Mouse (Mus musculus) heart, embryonic 12.5 days (tissue): ENCODE data around the gene Cpsf3. TPM values are rescaled to one million over a fixed set of nuclear protein-coding genes. Genes with fewer than 3 reads are reported as not detected.

Experiments used
- ATAC-seq: fragments of 200-750 bp; cut with Nextera tagmentation; 2 replicates; pipeline ENCODE4 v1.8.0; 2017; ENCODE audit warnings: moderate TSS enrichment, moderate library complexity; ENCODE audit not compliant: insufficient number of reproducible peaks, low FRiP score
- H3K27ac ChIP-seq: fragments of 300-500 bp; sonication (generic); 2 replicates; pipeline ENCODE4 v1.5.1; 2016; ENCODE audit warnings: mild to moderate bottlenecking, moderate library complexity; ENCODE audit not compliant: poor library complexity, severe bottlenecking
- H3K27me3 ChIP-seq: fragments of 300-500 bp; sonication (generic); replicated peaks from 2 replicates; pipeline ENCODE4 v1.6.1; 2016; ENCODE audit warnings: mild to moderate bottlenecking, moderate library complexity
- H3K36me3 ChIP-seq: fragments of 300-500 bp; sonication (generic); 2 replicates; pipeline ENCODE4 v1.6.1; 2016; ENCODE audit warnings: mild to moderate bottlenecking, moderate library complexity
- H3K4me1 ChIP-seq: fragments of 300-500 bp; sonication (generic); replicated peaks from 2 replicates; pipeline ENCODE4 v1.6.1; 2016; ENCODE audit warnings: mild to moderate bottlenecking
- H3K4me2 ChIP-seq: fragments of 300-500 bp; sonication (generic); 2 replicates; pipeline ENCODE4 v1.6.1; 2016; ENCODE audit warnings: mild to moderate bottlenecking, moderate library complexity
- H3K4me3 ChIP-seq: fragments of 300-500 bp; sonication (generic); 2 replicates; pipeline ENCODE4 v1.5.1; 2016; ENCODE audit warnings: mild to moderate bottlenecking
- H3K9ac ChIP-seq: fragments of 300-500 bp; sonication (generic); 2 replicates; pipeline ENCODE4 v1.6.1; 2016; ENCODE audit warnings: mild to moderate bottlenecking, moderate library complexity
- H3K9me3 ChIP-seq: fragments of 300-500 bp; sonication (generic); replicated peaks from 2 replicates; pipeline ENCODE4 v1.6.1; 2016; ENCODE audit warnings: mild to moderate bottlenecking, moderate library complexity
- WGBS: fragments of 180-500 bp; shearing (Covaris S2); methylation state at CpG from one replicate; pipeline ENCODE4 v1.1.7; 2016; 5-methylcytosine and 5-hydroxymethylcytosine counted together
- polyA plus RNA-seq: library from polyadenylated mRNA; unstranded; fragments of >200 nt; fragmentation: Nextera tagmentation; extraction: Ambion mirVana; gene quantifications from 2 replicates; pipeline ENCODE4 v1.2.1, GENCODE M21; 2016

Gene Cpsf3
- polyA plus RNA-seq, 1 experiment from 2014 or later = 74.3 TPM

DNA sequence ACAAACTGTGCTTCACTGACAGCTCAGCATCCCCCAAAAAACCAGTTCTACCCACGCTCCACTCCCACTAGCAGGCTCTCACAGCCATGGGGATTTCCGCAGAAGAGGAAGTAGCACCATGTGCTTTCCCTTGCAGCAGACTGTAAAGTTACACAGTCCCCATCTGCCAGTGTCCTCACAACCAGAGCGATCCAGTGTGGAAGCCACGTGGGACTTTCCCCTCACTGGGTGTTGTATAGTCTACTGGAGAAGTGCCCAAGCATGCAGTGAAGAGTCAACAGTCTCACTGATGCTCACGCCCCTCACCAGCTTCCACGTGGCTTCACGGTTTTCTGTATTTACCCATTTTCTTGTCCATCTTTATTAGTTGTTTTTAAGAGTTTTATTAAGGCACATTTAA is 50.7 kb downstream of the Cpsf3 start:
- Histone ChIP-seq H3K9me3 (no peaks in the 10 kb centered on the region), H3K4me3 (no peak overlapping the region), H3K9ac (no peak overlapping the region), H3K4me2 (no peak overlapping the region), H3K27ac (no peak overlapping the region), H3K27me3 (no peaks in the 10 kb centered on the region), H3K36me3 (peaks cover 79% of the 10 kb centered on the region), H3K4me1 (0 out of 2 replicates have a peak, but pooled peaks cover 3% of the 10 kb centered on the region)
- WGBS = 93% methylated on average over 7 of the region's 7 CpGs
- no peak for ATAC-seq

DNA sequence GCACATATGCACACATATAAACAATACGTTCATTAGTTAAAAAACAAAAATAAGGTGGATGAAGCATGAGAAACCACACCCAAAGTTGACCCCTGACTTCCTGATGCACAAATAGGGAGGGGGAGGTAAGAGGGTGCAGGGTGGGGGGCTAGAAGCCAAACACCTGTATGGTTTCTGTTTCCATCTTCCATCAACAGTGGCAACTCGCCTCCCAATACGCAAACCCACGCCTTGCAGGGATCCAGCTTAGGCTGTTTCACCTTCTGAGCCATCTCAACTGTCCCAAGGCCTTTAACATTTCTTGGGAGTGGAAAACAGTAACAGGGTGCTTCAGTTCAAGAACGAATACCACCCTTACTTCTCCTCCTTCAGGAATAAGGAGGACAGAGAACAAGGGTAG is 52.0 kb downstream of the Cpsf3 start:
- H3K9me3 ChIP-seq = no peaks in the 10 kb centered on the region
- no peak overlapping the region for H3K4me3 ChIP-seq
- H3K36me3 ChIP-seq = peaks cover 76% of the 10 kb centered on the region
- no peak overlapping the region for H3K4me2 ChIP-seq
- H3K27ac ChIP-seq = no peak overlapping the region
- no peaks in the 10 kb centered on the region for H3K4me1 ChIP-seq
- H3K27me3 ChIP-seq = no peaks in the 10 kb centered on the region
- WGBS = 91% methylated on average over 5 of the region's 5 CpGs
- no peak for ATAC-seq
- no peak overlapping the region for H3K9ac ChIP-seq

DNA sequence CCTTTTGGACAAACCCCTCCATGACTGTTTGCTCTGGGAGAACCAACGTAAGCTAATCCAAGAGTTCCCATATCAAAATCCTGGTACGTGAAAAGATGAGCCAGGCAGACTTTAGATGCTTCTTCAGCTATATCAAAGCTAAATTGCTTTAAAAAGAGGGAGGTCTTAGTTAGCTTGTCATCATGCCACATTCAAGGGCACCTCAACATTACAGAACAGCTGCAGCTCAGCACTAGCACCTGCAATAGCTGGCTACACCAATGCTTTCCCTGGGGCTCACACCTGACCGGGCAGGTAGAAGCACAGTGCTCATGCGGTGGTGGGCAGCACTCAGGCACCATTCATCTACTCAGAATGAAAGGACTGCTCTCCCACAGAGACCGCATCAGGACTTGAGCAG is 55.5 kb downstream of the Cpsf3 start:
- H3K9ac ChIP-seq = no peak overlapping the region
- H3K27ac ChIP-seq = no peak overlapping the region
- no peaks in the 10 kb centered on the region for H3K9me3 ChIP-seq
- no peak for ATAC-seq
- H3K4me3 ChIP-seq = no peak overlapping the region
- H3K36me3 ChIP-seq = peaks cover 64% of the 10 kb centered on the region
- WGBS = 95% methylated on average over 5 of the region's 5 CpGs
- H3K4me1 ChIP-seq = no peaks in the 10 kb centered on the region
- no peak overlapping the region for H3K4me2 ChIP-seq
- no peaks in the 10 kb centered on the region for H3K27me3 ChIP-seq

DNA sequence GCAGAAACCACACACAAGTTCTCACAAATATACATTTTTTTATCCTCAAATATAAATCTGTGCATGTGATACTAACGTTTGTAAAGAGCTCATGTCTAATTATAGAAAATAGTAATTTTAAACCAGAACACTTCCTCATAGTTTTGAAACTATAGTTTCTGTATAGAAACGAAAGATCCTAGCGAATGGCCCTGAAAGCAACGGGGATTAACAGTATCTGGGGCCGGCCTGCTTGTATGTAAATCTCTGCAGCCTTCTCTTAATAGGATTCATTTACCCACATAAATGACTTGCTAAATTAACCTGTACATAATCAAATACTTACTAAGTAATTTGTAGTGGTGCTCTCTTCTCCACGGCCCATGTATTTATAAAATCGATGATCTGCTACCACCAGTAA is 61.8 kb downstream of the Cpsf3 start:
- Histone ChIP-seq H3K36me3 (peaks cover 52% of the 10 kb centered on the region), H3K9ac (no peak overlapping the region), H3K4me3 (no peak overlapping the region), H3K27ac (no peak overlapping the region), H3K9me3 (0 out of 2 replicates have a peak, but pooled peaks cover 3% of the 10 kb centered on the region), H3K4me1 (no peaks in the 10 kb centered on the region), H3K27me3 (no peaks in the 10 kb centered on the region), H3K4me2 (no peak overlapping the region)
- no peak for ATAC-seq
- WGBS = 89% methylated on average over 7 of the region's 7 CpGs

DNA sequence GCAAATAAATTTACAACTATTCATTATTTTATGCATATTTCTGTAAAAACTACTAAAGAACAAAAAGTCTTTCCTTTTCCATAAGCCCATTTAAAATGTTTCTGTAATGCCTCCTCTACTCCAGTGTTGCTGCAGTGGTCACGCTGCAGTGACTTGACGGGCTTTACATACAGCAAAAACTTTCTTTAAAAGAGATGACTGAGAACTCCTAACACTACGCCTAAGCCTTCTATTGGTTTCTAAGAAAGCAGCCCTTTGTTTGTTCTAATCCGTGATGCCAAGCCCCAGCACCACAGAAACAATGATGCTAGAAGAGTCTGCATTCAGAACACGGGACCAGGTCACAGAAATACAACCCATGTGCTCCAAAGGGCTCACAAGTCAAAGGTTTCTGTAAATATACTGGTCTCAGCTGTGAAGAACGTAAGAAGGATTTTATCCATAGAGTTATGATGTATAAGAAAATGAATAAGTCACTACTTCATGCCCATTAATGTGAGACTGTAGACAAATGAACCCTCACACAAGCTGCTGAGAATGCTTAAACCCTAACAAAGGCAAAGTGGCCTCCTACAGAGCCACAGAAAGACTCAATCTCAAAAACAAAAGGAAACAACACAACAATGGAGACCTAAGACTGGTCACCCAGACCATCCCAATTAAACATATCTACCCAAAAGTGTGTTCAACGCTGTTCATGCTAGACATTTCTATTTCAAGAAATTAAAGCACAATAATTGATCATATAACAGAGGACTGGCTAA is 65.1 kb downstream of the Cpsf3 start:
- Histone ChIP-seq H3K27ac (no peak overlapping the region), H3K27me3 (no peaks in the 10 kb centered on the region), H3K9me3 (peaks cover 8% of the 10 kb centered on the region; the same call in 1 of the 2 replicates), H3K4me3 (no peak overlapping the region), H3K4me1 (no peaks in the 10 kb centered on the region), H3K36me3 (peaks cover 63% of the 10 kb centered on the region), H3K9ac (no peak overlapping the region), H3K4me2 (no peak overlapping the region)
- no peak for ATAC-seq
- WGBS = 87% methylated on average over 7 of the region's 7 CpGs

DNA sequence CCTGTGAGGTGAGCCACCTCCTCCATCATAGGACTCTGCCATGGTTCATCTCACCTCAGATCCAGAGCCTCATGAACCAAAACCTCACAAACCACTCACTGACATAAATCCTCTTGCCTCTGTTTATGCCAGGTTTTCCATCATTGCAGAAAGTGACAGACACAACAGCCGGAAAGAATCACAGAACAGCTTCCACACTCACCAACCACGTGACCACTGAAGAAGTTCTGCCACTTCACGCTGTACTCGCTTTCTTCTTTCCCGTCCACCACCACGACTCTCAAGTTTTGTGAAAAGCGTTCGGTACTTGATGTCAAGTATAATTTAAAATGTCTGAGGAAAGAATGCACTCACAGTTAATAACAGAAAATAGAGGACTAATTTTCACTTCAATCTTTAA is 68.5 kb downstream of the Cpsf3 start:
- H3K36me3 ChIP-seq = peaks cover 58% of the 10 kb centered on the region
- peaks cover 8% of the 10 kb centered on the region; the same call in 1 of the 2 replicates for H3K9me3 ChIP-seq
- WGBS = 97% methylated on average over 8 of the region's 8 CpGs
- H3K4me1 ChIP-seq = no peaks in the 10 kb centered on the region
- H3K27me3 ChIP-seq = no peaks in the 10 kb centered on the region
- H3K27ac ChIP-seq = no peak overlapping the region
- no peak overlapping the region for H3K4me3 ChIP-seq
- ATAC-seq = no peak
- no peak overlapping the region for H3K9ac ChIP-seq
- H3K4me2 ChIP-seq = no peak overlapping the region

DNA sequence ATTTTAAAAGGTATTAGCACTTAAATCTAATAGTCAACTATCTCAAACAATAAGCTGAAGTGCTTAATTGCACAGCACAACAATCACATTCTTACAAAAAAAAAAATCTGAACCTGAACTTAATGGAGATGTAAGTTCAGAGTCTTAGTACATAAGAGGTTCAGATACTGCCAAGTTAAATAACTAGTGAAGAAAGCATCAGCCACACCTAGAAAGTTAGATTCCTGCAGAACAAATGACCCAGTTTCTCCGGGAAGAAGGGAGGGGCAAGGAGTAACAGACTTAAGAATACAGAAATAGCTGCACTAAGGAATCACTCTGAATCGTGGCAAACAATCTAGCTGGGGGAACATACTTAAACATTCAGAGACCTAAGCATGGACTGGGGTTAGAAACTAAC is 77.5 kb downstream of the Cpsf3 start:
- WGBS = 65% methylated on average over 2 of the region's 2 CpGs
- H3K4me1 ChIP-seq = 0 out of 2 replicates have a peak, but pooled peaks cover 4% of the 10 kb centered on the region
- ATAC-seq = no peak
- no peaks in the 10 kb centered on the region for H3K9me3 ChIP-seq
- H3K9ac ChIP-seq = no peak overlapping the region
- H3K36me3 ChIP-seq = peaks cover 10% of the 10 kb centered on the region
- H3K27me3 ChIP-seq = no peaks in the 10 kb centered on the region
- H3K4me2 ChIP-seq = no peak overlapping the region
- no peak overlapping the region for H3K4me3 ChIP-seq
- no peak overlapping the region for H3K27ac ChIP-seq

DNA sequence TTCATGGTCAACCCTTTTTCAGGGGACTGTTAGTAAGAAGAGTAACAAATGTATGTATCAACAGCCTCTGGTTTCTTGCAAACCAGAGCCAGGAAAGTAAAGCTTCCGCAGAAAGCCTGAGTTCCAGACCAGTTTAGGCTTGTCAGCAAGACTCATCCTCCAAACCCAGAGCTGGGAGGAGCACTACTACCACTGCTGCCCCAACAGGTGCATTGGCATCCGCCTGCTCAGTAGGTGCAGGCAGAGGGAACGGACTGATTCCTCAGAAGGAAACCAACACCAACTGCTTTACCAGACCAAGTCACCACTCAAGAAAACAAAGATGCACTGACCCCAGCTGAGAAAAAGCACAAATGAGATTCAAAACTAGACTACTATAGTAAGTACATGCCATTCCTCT is 78.0 kb downstream of the Cpsf3 start:
- no peaks in the 10 kb centered on the region for H3K27me3 ChIP-seq
- ATAC-seq = no peak
- H3K4me3 ChIP-seq = no peak overlapping the region
- WGBS = 92% methylated on average over 3 of the region's 3 CpGs
- H3K4me1 ChIP-seq = 0 out of 2 replicates have a peak, but pooled peaks cover 4% of the 10 kb centered on the region
- no peaks in the 10 kb centered on the region for H3K9me3 ChIP-seq
- H3K9ac ChIP-seq = no peak overlapping the region
- peaks cover 10% of the 10 kb centered on the region for H3K36me3 ChIP-seq
- H3K4me2 ChIP-seq = no peak overlapping the region
- H3K27ac ChIP-seq = no peak overlapping the region

Other genes with a start within 250 kb of the Cpsf3 start
- gene Itgb1bp1, start 893 bp downstream of the Cpsf3 start, polyA plus RNA-seq = 31.4 and 31.9 TPM in 2 replicates
- gene Iah1, start 31.0 kb downstream of the Cpsf3 start, polyA plus RNA-seq = 37.3 and 39.0 TPM in 2 replicates
- gene Adam17, start 88.2 kb downstream of the Cpsf3 start, polyA plus RNA-seq = 38.6 and 39.9 TPM in 2 replicates
- 558 and 566 TPM in 2 replicates for gene Ywhaq, start 132.2 kb downstream of the Cpsf3 start, polyA plus RNA-seq